Mouse (Mus musculus) A20 (cell line): ENCODE measurements around the gene Tcf20.
"Not testable (repeated sequence)": the region's sequence is repeated elsewhere in the genome, so short reads cannot be mapped to it uniquely, and the experiment has no call there.

ENCODE experiments used
- DNase-seq: peaks from one replicate; pipeline ENCODE4 v3.0.0-alpha.2; 2011; ENCODE audit warnings: low read depth, low spot score

The Tcf20 gene

DNA sequence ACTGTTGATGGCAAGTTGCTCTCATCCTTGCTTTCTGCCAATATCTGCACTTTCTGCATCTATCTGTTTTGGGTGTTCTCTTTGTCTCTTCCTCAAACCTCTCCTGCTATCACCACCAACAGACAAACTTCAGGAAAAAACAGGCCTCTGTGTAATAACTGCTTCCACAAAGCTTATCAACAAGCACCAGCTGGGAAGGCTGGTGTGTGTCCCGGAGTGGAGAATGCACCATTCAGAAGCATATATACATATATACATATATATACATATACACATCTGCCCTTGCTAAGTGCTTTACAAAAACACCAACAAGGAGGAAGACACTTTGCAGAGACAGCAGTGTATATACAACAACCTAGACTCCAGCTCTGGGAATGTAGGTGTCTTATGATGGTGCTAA is 177.1 kb downstream of the Tcf20 start:
- no peak for DNase-seq

DNA sequence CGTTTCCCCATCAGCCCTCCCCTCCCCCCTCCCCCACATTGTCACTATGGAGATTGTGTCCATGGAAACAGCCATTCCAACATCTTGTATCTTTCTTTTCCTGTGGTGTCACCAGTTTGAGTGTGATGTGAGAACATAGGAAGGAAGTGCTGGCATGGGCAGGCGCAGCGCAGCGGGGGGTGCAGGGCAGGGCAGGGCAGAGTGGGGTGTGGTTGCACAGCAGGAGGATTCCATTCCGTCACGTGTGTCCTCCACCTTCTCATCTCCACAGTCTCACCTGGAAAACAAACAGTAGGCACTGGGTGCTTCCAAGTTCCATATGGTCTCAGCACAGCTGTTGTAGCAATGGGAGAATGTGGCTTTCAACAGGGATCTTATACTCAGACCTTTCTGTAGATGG is 178.2 kb downstream of the Tcf20 start:
- no peak for DNase-seq

DNA sequence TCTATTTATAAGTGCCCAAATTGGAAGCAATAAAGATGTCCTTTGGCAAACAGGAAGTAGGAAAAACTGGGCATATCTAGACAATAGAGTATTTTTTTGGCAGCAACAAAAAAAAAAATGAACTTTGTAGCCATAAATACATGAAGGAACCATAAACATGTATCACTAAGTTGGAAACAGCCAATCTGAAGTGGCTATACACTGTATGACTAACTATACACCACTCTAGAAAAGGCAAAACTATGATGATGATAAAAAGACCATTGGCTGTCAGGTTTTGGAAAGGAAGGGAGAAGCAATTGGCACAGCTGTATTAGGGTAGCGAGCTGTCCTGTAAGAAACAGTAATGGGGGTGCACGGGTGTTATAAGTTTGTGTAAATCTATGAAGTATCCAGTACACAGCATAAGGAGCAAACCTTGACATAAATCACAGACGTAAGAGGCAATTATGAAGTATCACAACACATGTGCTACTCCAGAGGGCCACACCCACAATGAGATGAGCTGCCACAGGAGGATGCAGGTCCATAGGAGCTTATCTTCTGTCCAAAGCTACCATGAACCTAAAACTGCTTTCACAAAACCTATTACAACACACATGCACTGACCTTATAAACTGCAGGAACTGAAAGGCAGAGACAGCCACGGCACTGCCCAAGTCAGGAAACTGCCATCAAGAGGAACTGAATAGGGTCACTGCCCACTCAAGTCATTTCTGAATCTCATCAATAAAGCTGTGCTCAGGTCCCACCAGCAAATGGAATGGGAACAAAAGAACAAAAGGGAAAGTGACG is 180.5 kb downstream of the Tcf20 start:
- no peak for DNase-seq

DNA sequence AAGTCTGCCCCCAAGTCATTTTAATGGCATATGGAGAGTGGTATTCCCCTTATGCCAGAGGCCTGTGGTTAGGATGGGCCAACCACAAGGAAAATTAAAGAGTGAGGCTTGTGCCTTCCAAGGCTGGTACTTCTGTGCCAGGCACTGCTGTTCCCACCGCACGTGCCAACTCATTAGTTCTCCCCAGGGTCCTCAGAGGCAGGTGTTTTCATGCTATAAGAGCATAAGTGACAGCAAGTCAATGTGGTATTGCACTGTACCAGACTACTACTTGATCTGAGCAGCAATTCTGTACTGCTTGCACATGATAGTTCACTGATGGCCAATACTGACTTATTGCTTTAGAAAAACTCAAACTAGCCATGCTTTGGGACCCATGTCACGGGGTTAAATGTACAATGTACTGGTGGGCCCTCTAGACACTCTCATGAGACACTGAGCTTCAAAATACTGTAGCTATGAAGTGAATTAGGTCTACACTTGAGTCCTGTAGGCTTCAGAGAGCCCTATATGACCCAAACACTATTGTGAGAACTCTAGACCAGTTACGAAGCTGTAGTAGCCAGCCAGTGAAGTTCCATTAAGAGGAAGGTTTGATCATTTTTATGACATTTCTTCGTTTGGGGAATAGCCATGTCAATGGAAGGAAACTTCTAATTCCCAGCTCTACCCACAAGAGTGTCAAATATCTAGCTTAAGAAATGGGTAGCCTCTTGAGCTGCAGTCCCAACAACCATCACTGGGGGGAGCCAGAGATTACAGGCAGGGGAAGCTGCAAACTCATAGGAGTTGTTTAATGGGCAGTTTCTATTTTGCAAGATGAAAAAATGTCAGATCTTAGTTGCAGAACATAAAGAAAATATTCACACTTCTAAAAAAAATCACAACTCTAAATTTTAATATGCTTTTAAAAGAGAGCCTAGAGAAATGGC is 182.7 kb downstream of the Tcf20 start:
- peak; percentile 64 for DNase-seq

DNA sequence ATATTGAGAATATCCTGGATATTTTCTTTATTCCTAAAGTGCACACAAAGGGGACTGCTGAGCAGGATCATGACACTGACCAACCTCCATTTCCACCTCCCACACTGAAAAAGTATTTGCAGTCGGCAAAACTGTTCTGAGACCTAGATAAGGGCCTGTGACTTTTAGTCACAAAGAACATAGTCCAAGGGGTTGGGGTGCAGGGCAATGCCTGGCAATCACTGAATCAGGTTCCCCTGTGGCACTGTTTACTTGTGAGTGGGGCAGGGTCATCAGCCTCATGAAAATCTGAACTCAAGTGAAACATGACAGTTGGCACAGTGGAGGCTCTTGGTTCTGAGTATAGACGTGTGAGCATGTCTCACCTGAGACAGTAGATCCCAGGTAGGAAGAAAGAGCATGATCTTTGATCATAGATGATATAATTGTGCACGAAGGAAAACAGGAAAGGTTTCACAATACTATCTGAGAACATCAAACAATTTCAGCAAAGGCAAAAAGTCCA is 191.7 kb downstream of the Tcf20 start:
- DNase-seq: no peak

DNA sequence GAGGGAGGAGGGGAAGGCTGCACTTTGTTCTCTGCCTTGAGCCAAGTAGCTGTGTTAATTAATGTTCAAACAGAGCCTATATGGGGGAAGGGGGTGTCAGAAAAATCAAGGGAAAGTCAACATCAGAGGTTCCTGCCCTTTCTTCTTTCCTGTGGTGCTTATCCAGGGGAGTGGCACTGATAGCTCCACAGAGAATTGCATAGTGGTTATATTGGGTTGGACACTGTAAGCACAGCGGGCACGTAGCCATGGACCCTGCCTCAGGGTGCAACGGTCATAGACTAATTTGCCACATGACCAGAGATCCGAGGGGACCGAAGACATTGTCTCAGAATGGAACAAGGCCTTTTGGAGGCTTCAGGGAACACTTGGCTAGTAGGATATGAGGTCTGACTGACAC is 193.4 kb downstream of the Tcf20 start, which contains the start of gene Cyp2d26:
Cyp2d26 (minus strand) TSS at position 18 of the 400 bp plus-strand sequence.
- no peak for DNase-seq

DNA sequence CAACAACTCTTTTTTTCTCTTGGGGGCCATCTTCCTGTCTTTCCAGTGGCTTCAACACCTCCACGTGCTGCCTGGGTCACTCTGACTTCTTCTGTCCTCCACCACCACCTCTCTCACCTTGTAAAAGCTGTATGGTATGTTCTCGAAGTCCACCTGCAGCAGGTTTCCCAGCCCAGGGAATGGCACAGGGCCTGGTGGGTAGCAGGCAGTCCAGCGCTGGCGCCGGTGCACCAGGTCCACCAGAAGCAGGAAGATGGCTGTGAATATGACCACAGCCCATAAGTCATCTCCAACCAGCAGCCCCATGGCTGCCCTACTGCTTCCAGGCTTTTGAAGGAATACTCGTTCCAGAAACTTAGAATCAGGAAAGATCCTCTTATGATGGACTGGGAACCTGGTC is 193.8 kb downstream of the Tcf20 start:
- no peak for DNase-seq

DNA sequence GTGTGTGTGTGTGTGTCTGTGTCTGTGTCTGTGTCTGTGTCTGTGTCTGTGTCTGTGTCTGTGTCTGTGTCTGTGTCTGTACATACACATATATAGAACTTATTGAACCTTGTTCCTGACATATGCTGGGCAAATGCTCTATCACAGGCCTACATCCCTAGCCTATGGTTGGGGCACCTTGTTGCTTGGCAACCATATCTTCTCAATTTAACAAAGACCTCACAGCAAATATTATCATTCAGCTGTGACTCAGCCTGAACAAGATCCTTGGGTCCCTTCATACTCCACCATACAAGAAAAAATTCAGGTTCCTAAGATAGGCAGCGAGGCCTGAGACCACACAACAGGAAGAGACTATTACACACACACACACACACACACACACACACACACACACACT is 194.2 kb downstream of the Tcf20 start:
- no peak for DNase-seq

DNA sequence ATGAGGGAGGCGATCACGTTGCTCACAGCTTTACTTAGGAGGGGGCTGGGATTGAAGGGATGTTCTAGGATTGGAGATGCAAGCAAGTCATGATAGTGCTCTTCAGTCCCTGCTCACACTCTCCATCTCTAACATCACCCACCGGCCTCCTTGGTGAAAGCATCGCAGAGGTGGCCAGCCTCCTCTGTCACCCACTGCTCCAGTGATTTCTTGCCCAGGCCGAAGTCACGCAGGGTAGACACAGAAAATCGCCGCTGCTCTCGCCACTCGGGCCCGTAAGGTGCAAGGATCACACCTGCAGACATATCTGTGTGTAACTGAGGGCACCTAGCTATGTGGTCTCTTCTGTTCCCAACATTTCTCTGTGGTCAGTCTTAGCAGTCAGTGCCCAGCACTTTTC is 195.1 kb downstream of the Tcf20 start:
- no peak for DNase-seq

DNA sequence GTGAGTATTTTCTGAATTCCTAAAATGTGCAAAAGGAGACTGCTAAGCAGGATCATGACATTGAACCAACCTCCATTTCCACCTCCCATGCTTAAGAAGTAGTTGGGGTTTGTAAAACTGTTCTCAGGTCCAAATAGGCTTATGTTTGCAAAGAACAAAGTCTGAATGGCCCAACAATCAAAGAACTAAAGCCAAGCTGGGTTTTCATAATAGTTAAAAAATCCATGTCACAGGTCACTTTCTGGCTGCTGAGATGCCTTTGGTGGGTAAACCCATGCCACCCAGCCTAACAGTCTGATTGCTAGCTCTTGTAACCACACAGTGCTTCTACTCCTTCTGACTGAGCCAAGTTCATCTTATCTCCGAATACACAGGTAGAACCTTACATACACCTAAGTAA is 203.1 kb downstream of the Tcf20 start:
- no peak for DNase-seq

DNA sequence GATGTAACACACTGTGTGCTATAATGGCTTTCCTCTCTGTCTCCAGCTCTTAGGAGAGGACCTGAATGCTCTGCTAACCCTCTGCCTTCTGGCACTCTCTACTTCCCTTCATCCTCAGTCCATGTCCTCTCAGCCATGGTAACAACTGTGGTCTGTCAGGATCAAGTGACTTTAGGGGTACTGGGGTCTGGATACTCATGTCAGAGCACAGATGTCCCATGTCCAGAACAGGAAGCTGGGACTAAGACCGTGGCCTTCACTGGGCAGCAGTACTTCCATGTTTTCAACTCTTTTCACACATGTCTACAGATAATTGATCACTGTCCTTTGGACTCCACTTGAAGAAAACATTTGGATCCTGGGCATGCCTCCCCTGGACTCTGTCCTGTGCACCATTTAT is 203.9 kb downstream of the Tcf20 start:
- DNase-seq: no peak

DNA sequence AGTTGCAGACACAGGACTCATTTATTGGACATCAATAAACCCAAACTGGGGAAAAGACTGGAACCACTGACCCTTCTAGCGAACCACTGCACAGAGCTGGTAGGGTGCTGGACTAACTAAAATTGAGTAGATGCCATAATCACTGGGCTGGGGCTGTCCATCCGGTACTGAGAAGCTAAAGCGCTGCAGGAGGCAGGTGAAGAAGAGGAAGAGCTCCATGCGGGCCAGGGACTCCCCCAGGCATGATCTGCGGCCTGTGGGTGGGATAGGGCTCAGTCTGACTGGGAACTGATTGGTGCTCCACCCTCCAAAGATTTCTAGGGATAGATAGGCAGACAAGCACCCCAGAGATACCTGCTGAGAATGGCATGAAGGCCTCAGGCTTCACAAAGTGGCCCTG is 209.8 kb downstream of the Tcf20 start:
- DNase-seq: not testable (repeated sequence)

DNA sequence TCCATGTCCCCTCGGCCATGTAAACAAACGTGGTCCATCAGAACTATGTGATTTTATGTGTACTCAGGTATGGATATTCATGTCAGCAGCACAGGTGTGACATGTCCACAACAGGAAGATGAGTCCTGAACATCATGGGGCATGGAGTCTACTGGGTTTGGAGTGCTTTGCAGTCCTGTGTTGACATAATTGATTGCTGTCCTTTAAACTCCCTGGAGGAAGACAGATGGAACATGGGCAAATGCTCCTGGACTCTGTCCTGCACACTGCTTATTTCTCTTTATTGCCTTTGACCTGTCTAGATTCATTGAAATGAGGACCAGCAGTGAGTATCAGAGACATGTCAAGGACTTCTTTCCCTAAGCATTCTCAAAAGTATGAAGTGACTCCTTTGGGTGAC is 221.7 kb downstream of the Tcf20 start:
- DNase-seq: no peak

DNA sequence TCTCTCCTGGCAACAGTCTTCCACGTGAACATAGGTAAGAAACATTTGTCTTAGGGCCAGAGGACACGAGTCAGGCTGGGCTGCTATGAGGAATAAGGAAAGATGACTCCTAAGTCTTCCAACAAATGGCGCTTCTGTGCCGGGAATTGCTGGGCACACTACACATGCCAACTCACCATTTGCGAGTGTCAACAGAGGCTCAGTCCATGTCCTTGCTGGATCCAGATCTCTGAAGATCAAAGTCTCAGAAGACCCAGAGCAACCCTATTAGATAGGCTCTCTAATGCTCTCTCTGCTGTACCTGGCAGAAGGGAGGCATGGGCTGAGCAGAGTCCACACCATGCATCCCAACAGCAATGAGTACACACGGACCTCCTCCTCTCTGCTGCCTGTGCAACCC is 222.8 kb downstream of the Tcf20 start:
- DNase-seq: no peak

DNA sequence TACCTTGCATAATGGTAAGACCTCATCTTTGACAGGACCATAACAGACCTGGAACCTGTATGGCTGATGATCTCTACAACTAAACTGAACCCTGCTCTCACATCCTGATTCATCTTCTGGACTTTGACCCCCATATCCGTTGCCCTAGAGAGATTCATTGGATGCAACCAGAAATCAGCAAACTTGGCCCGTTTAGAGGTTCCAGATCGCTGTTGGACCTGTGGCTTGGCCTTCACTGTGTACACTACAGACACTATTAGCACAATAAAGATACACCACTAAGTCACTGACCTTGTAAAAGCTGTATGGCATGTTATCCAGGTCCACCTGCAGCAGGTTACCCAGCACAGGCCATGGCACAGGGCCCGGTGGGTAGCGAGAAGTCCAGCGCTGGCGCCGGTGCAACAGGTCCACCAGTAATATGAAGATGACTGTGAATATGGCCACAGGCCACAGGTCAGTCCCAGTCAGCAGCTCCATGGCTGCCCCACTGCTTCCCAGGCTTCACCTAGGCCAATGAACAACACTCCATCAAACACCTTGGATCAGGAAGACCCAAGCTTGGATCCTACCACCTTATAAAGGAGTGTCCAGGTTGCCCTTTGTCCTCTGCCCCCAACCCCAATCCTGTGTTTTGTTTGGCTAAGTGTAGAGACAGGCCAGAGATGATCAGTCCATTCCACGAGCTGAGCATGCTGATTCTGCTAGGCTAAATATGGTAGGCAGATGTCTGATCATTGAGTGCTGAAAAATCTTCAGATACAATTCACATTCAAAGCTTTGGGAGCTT is 223.8 kb downstream of the Tcf20 start, which contains the start of gene Cyp2d40:
Cyp2d40 (minus strand) TSS at position 553 of the 790 bp plus-strand sequence.
- DNase-seq: no peak
